Mouse (Mus musculus): ENCODE results near the gene Gm20388.

Gene Gm20388

GRCm38 (mm10) chr8:122850641-122851240 is 2940.1 kb downstream of the Gm20388 start:
- DNase-seq (ENCODE audit: low spot score): no peak

DNA sequence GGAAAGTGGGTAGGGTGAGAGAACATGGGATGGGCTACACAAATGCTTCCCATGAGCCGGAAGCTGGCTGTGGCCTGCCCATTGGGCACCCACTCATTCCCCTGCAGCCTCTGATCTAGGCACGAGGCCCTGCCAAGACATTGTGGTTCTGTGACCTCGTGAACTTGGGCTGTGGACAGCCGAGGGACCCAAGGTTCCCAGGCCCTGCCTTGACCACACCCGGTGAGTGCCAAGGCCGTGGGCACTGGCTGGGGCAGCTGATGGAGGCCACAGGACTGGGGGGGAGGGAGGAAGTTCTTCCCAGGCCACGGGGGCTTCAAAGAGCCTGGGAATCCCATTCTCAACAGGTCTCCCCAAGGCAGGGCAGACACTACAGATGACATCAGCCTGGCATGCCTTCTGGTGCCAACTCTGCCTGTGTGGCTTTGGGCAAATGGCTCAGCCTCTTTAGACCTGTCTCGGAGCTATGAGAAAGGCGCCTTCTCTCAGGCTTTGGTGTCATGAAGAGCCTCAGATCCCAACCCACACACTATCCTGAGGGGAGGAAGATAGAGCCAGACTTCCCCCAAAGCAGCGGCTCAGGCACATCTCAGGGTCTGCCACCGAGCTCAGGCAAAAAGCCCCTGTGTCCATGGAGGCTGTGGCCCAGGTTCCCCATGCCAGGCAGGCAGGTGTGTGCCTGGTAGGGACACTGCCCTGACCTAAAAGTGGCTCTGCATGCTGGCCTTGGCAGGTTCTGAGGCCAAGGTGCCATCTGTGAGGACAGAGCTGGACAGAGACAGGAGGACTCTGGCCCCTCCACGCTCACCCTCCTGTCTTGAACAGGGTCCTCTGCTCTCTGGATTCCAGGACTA is 2941.3 kb downstream of the Gm20388 start:
- no peak for DNase-seq (ENCODE audit: low spot score)

DNA sequence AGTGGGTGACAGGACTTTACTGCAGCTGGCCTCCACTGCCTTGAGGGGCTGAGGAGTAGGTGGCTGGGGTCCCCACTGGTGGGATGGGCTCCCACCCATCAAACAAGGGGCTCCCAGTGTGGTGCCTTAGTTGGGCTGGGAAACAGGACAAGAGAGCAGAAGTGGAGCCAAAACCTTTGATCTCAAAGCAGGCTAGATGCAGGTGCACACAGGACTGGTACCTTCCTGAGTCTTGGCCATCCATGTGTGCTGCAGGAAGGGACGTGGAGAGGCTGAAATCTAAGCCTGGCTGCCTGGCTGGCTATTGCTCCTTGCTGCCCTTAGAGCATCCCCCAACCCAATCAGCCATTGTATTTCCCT is 2941.9 kb downstream of the Gm20388 start:
- no peak for DNase-seq (ENCODE audit: low spot score)

GRCm38 (mm10) chr8:122853340-122853771 is 2942.7 kb downstream of the Gm20388 start:
- DNase-seq (ENCODE audit: low spot score): peak; percentile 76

- no peak for DNase-seq (ENCODE audit: low spot score)
Observed at GRCm38 (mm10) chr8:122854388-122854787, 2943.7 kb downstream of the Gm20388 start.

- no peak for DNase-seq (ENCODE audit: low spot score)
Observed at GRCm38 (mm10) chr8:122855123-122855522, 2944.5 kb downstream of the Gm20388 start.

- no peak for DNase-seq (ENCODE audit: low spot score)
Observed at GRCm38 (mm10) chr8:122856288-122856687, 2945.6 kb downstream of the Gm20388 start.

DNA sequence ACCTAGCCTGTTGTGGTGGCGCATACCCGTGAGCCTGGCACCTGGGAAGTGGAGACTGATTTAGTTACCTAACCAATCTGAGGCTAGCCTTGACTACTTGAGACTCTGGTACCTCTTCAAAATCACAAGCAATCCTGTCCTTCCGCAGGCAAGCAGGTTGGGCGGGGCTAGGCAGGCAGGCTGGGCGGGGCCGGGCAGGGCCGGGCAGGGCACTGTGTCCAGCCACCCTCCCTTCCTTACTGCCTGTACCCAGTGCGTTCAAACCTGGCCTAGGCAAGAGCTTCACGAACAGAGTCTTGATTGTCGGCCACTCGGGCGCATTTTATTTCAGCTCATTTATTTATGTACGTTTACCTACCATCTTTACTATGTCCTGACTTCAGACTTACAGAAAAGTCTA is 2949.2 kb downstream of the Gm20388 start:
- no peak for DNase-seq (ENCODE audit: low spot score)

DNA sequence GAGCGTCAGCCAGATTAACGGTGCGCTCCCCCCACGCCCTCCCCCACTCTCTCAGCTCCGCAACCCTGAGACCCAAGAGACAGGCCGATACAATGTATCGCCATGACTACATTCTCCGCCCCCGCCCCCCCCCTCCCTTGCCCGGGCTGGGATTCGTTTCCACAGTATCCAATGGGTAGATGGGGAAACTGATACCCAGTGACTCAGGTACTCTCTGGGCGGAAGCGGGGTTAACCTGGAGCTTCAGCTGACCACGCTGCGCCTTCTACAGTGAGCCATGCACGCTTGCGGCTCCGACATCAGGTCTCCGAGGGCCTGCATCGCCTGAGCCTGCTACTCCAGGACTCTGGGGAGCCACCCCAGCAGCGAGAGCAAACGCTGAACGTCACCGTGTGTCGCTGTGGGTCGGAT is 2954.1 kb downstream of the Gm20388 start:
- DNase-seq (ENCODE audit: low spot score): no peak

DNA sequence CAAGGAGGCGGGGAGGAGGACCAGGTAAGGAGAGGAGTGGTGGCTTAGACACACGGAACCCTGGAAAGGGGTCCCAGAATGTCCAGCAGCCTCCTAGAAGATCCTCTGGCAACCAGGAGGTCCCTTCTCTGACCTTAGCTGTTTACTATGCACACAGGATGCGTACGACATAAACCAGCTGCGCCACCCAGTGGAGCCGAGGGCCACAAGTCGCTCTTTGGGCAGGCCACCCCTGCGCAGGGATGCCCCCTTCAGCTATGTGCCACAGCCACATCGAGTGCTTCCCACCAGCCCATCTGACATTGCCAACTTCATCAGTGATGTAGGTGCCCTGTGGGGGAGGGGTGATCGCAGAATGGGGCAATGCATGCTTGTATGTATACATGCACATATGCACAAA is 2954.8 kb downstream of the Gm20388 start:
- peak; percentile 64 for DNase-seq (ENCODE audit: low spot score)

- no peak for DNase-seq (ENCODE audit: low spot score)
Observed at GRCm38 (mm10) chr8:122866231-122866630, 2955.6 kb downstream of the Gm20388 start.

DNA sequence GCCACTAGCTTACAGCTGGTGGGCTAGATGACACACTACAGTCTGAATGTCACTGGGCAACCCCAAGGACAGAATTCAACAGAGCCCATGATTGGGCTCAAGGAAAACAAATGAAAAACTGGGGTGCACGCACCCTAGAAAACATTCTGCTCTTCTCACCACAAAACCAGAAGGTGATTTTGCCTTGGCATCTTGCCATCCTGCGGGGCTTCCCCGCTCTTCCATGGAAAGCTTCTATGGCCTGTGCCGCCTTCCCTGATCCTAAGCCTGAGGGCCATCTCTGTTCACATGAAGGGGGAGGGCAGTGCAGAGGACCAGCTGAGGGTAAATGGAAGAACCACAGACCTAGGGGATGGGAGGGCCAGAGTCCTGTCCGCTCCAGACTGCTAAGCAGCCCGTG is 2957.3 kb downstream of the Gm20388 start:
- no peak for DNase-seq (ENCODE audit: low spot score)

- peak; percentile 54 for DNase-seq (ENCODE audit: low spot score)
Observed at GRCm38 (mm10) chr8:122870377-122870863, 2959.8 kb downstream of the Gm20388 start.

GRCm38 (mm10) chr8:122871663-122872062 is 2961.0 kb downstream of the Gm20388 start:
- DNase-seq (ENCODE audit: low spot score): no peak

- no peak for DNase-seq (ENCODE audit: low spot score)
Observed at GRCm38 (mm10) chr8:122873171-122873570, 2962.5 kb downstream of the Gm20388 start.

GRCm38 (mm10) chr8:122875186-122875585 is 2964.5 kb downstream of the Gm20388 start:
- DNase-seq (ENCODE audit: low spot score): peak; percentile 65

- DNase-seq (ENCODE audit: low spot score): no peak
Observed at GRCm38 (mm10) chr8:122878231-122878630, 2967.6 kb downstream of the Gm20388 start.

GRCm38 (mm10) chr8:122880302-122880701 is 2969.7 kb downstream of the Gm20388 start:
- no peak for DNase-seq (ENCODE audit: low spot score)

GRCm38 (mm10) chr8:122883671-122884070 is 2973.0 kb downstream of the Gm20388 start:
- DNase-seq (ENCODE audit: low spot score): no peak

DNA sequence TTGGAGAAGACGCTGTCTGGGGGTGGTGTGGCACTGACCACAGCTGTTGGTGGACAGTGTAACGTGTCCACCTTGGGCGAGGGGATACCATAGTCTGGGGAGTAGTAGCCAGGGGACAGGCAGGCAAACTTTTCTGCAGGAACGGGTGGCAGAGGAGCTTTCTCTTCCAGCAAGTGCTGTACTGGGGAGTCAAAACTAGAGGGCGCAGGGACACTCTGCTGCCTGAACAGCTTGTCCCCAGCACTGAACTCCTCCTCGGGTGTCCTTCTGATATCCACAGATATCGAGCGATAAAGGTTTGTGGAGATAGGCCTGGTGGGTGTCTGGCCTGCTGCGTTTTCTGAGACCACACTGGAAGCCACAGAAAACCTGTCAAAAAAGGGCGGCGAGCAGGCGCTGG is 2980.8 kb downstream of the Gm20388 start:
- no peak for DNase-seq (ENCODE audit: low spot score)

DNA sequence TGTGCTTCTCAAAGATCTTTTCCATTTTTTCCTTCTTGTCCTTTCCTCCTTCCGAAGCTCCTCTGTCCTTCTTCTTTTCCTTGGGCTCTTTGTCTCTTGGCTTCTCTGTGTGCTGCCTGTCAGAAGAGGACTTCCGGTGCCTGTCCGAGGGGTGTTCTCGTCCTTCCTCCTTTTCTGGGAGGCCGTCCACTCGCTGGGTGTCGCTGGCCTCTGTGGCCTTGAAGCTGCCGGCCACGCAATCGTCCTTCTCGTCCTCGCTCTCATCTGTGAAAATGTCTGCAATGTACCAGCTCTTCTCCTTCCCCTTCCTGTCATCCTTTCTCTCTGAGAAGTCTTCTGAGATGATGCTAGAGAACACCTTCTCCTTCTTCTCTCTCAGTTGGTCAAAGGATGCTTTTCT is 2982.8 kb downstream of the Gm20388 start:
- no peak for DNase-seq (ENCODE audit: low spot score)

DNA sequence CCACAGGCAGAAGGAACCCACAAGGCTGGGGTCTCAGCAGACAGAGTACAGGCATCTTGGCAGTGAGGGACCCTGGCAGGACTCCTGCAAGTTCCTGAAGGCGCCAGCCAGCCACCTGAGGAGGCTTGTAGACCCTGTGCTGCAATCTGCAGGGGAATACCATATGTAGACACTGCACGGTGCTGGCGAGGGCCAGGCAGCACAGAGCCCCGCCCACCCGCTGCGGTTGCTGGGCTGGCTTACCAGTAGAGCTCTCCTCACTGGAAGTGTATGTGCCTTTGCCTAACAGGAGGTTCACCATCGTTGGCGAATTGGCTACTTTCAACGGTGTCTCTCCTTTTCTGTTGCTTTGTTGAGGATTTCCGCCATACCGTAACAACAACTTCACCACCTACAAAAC is 2985.7 kb downstream of the Gm20388 start:
- no peak for DNase-seq (ENCODE audit: low spot score)

- no peak for DNase-seq (ENCODE audit: low spot score)
Observed at GRCm38 (mm10) chr8:122897200-122897599, 2986.6 kb downstream of the Gm20388 start.
